Mouse (Mus musculus) left cerebral cortex, postnatal 4 days (tissue): Measurements from ENCODE around the gene Mitd1. TPM values are rescaled to one million over a fixed set of nuclear protein-coding genes. Genes with fewer than 3 reads are reported as not detected.

ENCODE experiments used
- DNase-seq: peaks from one replicate; pipeline ENCODE4 v3.0.0-alpha.2; 2022
- intact Hi-C: fragments of 180-260 bp; cut with DNase I; formaldehyde crosslinking; loops from one replicate; pipeline ENCODE4 v1.15.1; 2025
- total RNA-seq, 2 experiments: library from RNA; stranded (reverse); gene quantifications; 2 replicates each; pipeline ENCODE4 v1.2.3; 2021

The Mitd1 gene
- total RNA-seq: 10 to 100 TPM in 1 of 2 experiments, 1 to 10 TPM in 1; 9.6 to 10.4 TPM

DNA sequence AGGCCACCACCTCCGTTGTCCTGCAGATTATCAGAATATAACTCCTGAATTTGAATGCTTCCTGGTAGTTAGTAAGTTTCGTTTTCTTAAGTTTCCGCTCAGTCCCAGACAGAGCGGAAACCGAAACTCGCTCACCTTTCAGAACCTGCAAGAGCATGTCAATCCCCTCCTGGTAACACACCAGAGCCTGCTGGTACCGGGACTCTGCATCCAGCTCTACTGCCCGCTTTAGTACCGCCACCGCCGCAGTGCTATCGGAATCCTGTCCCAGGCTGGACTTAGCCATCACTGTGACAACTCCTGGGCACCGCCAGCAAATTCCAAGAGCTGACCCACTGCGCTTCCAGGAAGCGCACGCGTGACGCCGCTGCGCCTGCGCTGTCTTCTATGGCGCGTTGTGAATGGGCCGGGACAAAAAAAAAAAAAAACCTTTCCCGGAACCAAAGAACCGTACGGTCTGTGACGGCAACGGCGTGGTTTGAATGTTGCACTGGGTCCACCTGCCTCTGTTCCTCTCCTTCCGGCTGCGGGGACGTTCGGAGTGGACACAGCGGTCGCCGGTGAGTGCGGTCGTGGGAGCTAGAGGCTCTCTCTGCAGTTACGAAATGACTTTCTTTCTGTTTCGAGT lies at the start of gene Mitd1, which contains the start of gene Mrpl30:
Gene Mitd1 (minus strand): TSS at position 387 of the 628 bp plus-strand sequence.
Gene Mrpl30 (plus strand): TSS at position 453 of the 628 bp plus-strand sequence.
- DNase-seq: peak; percentile 85
- intact Hi-C loops: loop anchor here (5.0 kb wide), 1 partner anchor 107 kb away; the partner anchor contains the start of genes Eif5b and Txndc9

DNA sequence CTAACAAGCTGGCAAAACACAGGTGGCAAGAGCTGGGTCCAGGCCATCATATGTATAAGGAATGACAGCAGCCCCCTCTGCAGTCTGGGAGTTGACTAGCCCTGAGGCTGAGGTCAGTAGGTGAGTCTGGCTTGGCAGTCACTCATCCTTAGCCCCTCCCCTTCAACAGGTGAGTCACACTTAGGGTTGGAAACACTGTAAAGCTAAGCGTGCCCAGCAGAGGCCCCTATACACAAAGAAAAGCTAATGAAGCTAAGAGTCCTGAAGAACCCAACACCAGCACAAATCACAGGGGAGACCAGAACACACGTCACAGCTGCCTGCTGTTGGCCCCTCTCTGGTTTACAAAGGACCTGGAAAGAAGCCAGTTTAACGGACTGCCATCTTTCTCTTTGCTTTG lies 41.6 kb upstream of the Mitd1 start:
- intact Hi-C loops: no loop called here
- no peak for DNase-seq

DNA sequence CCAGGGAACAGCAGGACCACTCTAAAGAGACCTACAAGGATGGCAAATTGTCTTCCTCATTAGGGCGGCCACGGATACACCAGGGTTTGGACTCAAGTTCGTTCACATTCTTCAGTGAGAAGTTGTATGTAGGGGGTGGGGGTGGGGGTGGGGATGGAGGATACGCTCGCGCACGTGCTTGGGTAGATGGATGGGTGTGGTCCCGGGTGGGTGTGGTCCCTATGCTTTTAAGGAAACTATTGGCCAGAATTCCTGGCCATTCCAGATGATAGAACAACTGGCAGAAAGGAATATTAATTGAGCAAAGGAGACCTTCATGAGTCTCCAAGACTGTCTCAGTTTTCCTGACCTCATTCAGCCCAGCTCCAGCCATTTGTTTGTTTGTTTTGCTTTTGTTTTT lies 35.8 kb upstream of the Mitd1 start:
- intact Hi-C loops: no loop called here
- no peak for DNase-seq

DNA sequence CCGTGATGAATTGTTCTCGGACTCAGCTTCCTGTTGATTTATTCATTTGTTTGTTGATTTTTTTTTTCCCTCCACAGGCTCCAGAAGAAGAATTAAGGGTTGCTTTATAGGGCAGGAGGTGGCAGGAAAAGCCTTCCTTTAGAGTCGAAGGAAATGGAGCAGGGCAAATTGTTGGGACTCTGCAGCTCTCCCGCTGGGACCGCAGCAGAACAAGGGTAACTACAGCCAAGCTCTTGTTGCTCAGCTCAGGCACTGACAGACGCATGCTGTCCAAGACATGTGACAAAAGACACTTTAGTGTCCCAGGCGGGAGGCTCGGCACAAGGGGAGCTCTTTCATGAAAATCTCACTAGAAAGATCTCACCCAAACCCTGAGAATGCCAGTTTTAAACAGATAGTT lies 32.3 kb upstream of the Mitd1 start:
- intact Hi-C loops: no loop called here
- peak; percentile 15 for DNase-seq

DNA sequence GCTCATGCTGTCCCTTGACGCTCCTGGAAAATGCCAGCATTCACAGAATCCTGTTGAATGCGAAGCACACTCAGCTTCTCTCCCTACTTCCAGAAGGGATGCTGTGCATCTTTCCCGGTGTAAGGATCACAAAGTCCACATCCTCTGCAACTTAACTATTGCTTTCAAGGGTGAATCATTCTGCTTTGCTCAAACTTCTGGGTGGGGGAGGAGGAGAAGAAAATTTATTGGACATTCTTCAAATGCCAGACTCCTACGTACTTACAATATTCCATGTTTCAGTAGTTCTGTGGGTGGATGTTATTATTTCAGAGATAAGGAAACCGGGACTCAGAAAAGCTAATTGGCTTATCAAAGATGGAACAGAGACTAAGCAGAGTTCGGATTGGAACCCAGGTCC lies 27.9 kb upstream of the Mitd1 start:
- DNase-seq: no peak
- intact Hi-C loops: no loop called here

DNA sequence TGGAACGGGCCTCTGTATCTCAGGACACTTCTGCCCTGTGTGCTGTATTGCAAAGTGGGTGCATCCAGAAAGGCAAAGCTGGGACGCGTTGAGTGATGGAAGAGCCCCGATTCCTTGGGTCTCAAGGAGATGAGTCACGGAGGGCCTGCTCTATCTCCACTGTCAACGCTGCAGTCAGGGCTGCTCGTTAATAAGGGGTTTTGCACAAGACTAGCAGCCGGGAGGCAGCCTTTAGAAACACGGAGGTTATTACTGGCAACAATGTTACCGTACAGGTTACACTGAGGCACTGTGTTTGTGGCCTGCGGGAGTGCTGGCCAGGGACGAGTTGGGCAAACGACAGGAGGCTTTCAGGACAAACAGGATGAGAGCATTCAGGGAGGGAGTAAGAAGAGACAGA lies 27.5 kb upstream of the Mitd1 start:
- DNase-seq: no peak
- intact Hi-C loops: no loop called here

DNA sequence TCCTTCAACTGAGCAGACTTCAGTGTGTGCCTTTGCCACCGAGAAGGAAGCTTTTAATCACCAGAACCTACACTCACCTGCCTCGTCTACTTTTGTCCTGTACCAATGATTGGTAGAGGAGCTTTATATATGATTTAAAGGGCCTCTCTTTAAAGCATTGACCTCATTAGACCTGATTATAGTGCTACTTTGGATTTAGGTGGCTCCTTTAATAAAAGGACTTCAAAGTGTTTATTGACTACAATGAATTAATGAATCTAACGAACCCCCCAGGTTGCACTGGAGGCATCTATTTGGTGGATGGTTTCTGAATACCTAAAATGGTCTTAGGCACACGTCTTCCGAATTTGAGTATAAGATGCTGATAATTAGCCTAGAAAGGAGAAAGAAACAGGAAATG lies 26.2 kb upstream of the Mitd1 start, which contains the start of gene Lyg2:
Gene Lyg2 (minus strand): TSS at position 101 of the 400 bp plus-strand sequence.
- no peak for DNase-seq
- intact Hi-C loops: no loop called here

DNA sequence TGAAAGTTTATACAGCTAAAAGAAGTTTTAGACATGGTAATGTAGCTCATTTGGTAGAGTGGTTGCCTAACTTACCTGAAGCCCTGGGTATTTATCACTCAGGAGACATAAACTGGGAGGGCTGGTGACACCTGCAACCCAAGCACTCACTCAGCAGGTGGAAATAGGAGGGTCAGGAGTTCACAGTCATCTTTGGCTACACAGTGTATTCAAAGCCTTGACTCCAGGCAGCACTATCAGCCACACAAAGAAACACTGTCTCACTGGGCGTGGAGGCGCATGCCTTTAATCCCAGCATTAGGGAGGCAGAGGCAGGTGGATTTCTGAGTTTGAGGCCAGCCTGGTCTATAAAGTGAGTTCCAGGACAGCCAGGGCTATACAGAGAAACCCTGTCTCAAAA lies 22.5 kb upstream of the Mitd1 start:
- intact Hi-C loops: no loop called here
- DNase-seq: no peak

DNA sequence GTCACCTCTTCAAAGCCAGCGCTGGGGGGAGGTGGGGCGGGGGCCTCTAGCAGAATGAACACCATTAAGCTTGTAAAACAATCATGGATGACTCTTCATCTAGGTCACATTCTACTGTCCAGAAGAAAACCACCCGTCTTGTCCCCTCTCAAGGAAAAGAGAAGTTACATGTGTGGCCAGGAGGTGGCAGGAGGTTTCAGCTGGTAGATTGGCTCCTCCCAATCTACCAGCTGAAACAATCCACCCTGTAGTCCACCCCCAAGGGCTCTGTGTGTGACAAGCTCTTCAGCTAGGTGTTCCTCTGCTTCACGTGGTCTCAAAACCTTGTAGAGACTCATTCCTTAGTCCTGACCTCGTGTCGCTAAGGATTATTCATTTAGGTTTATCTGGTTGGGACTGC lies 13.0 kb upstream of the Mitd1 start:
- DNase-seq: peak; percentile 25
- intact Hi-C loops: no loop called here

DNA sequence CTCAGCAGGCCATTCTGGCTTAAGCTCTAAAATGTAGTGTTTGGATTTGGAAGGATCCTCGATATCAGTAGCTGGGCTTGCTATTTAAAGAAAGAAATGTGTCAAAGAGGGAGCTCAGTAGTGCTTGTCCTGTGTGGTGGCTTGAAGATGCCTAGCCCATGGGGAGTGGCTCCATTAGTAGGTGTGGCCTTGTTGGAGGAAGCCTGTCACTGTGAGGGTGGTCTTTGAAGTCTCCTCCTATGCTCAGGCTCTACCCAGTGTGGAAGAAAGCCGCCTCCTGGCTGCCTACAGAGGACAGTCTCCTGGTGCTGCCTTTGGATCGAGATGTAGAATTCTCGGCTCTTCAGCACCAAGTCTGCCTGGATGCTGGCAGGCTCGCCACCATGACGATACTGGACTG lies 10.1 kb upstream of the Mitd1 start:
- DNase-seq: no peak
- intact Hi-C loops: no loop called here

DNA sequence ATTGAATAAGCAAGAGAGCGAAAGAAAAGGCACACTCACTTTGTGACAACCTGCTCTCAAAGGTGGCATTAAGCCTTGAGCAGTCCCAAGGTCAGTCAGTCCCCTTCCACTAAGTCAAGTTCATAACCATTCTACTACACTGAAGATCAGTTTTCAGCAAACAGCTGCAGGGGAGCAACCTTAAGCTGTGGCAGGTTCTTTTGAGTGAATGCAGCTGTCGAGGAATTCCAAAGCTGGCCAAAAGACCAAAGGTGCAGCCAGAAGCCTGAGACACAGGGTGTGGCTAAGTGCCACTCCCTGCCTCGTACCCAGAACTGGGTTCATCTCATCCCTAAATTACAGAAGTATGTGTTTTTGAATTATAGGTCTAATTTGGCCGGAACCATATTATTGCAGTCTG lies 9.6 kb upstream of the Mitd1 start:
- no peak for DNase-seq
- intact Hi-C loops: no loop called here

DNA sequence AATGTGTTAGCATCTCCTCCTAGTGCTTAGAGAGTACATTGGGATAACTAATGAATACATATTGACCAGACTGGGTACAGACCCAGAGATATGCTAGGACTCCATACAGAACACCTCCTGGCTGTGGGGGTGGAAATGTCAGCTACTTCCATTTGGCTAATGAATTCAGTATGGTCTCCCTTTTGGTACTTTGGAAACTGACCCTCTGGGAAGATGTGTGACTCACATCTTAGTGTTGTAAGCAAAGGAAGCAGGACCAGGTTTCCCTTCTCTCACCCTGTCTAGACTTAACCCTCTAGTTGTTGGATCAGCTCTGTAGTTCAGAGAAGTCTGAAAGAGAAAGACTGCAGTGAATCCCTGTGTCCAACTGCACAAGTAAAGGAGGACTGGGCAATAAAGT lies 4.4 kb upstream of the Mitd1 start:
- no peak for DNase-seq
- intact Hi-C loops: loop anchor here (5.0 kb wide), 1 partner anchor 103 kb away; the partner anchor contains the start of genes Eif5b and Txndc9

DNA sequence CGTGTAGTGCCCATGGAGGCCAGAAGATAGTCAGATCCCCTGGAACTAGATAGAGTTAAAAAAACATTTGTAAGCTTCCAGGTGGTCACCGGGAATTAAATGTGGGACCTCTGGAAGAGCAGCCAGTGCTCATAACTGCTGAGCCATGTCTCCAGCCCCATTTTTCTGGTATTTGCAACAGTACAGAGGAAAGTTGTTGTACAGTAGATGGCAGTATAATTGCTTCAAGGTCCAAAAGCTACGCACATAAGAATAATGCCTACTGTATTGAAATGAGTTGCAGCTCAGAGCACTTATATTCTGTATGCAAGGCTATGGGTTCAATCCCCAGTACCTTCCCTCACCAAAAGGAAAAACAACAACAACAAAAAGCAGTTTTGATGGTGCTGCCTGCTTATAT lies 1.2 kb upstream of the Mitd1 start:
- DNase-seq: no peak
- intact Hi-C loops: loop anchor here (5.0 kb wide), 1 partner anchor 106 kb away; the partner anchor contains the start of genes Eif5b and Txndc9

DNA sequence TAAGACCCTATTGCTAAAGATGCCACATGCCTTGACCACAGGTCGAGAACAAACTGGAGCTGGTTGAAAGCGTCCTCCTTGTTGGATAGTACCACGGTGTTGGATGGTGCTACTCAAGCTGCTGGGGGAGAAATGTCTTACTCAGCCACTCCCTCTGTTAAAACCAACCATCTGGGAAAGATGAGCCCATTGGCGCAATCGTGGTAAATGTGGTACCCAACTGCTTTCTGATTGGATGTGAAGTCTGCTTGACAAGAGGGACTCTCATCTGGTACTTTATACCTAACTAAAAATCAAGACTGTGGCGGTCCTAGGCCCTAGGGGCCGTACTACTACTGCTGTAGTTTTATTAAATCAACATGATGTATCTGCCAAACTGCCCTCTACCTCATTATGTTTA lies 1.0 kb downstream of the Mitd1 start:
- intact Hi-C loops: no loop called here
- DNase-seq: no peak

DNA sequence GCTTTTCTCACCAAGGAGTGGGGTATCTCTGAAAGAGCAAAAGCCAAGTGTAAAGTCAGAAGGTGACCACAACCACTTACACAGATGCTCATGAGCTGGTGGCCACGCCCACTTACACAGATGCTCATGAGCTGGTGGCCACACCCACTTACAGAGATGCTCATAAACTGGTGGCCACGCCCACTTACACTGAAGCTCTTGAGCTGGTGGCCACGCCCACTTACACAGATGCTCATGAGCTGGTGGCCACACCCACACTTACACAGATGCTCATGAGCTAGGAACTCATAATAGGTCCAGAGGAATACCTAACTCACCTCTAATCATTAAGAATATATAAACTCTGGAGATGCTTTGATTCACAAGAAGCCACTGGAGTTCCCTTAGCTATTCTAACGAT lies 5.8 kb downstream of the Mitd1 start:
- DNase-seq: no peak
- intact Hi-C loops: no loop called here

DNA sequence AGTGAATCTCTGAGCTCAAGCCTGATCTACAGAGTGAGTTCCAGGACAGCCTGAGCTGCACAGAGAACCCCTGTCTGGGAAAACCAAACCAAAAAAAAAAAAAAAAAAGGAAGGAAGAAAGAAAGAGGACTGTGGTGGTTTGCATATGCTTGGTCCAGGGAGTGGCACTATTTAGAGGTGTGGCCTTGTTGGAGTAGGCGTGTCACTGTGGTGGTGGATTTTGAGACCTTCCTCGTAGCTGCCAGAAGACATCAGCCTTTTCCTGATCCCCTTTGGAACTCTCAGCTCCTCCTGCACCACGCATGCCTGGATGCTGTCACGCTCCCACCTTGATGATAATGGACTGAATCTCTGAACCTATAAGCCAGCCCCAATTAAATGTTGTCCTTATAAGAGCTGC lies 6.8 kb downstream of the Mitd1 start:
- no peak for DNase-seq
- intact Hi-C loops: no loop called here

DNA sequence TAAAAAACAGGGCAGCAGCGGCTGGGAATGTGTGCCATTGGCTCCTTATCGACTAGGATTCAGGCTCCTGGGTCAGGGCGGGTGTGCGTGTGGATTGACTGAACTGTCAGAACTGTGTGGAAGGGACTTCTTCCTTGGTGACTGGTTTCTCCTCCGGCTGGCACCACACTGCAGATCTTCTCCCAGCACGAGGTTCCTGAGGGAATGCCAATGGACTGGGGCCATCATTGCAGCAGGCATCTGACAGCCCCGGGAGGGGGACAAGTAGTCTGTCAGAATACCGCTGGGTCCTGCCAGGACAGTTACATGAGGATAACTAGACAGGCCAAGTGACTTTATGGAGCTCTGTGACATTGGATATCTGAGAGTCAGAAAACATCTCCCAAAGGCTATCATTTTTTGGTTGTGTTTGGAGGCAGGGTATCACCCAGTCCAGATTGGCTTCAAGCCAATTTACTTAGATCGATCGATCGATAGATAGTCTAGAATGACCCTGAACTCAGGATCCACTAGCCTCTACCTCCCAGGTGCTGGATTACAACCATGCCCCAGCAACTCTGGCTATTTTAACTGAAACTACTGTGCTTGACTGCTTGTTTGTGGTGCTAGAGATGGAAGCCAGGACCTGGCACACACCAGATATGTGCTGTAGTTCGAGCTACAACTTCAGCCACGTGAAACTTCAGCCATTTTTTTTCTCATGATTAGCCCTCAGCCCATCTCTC lies 12.3 kb downstream of the Mitd1 start:
- DNase-seq: no peak
- intact Hi-C loops: no loop called here

DNA sequence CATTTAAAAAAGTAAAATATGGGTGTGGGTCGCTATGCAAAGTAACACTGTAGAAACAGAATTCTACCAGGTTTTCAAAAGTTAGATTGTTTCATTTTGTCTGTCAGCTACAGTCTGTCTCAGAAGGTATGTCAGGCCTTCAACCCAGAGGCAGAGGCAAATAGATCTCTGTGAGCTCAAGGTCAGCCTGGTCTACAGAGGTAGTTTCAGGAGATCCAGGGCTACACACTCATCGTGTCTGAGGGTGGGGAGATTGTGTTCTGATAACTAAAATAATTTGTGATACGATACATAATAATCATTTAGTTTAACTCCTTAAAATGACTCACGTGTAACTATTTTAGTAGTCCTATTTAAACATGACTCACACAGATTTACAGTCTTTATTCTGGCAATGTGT lies 17.1 kb downstream of the Mitd1 start:
- intact Hi-C loops: no loop called here

DNA sequence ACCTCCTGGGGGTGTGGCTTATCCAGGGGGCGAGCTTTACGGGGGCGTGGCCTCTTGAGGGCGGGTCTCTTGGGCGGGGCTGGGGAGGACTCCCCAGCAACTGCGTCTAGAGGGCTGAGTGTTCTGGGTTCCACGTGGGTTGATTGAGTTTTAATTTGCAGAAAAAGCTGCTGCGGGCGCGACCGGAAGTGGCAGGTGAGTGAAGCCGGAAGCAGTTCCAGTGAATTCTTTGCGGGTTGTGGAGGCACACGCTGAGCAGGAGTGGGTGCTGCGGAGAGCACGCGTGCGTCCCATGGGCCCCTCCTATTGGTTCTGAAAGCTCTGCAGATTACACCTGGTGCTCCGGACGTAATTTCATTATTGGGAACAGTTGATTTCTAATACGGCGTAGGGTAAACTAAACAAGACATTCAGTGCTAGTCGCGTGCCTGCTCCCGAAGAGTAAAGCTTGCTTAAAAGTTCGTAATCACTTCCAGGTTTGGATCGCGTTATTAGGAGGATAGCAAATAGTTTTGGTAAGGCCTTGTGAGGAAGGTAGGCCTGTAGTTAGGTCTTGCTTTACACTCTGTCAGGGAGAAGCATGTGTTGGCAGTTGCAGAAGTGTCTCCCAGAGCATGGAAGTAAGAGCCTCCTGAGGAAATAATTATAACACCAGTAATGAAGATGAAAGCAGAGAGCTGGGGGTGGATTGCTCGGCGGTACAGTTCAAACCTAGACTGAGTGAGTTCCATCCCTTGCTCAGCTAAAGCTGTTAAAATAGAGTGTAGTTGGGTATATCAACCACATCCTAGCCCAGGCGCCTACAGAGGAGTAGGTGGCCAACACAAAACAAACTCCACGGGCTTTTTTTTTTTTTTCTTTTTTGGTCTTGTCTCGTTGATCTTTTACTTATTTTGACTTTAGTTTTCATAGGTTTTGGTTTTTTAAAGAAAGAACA lies 17.8 kb downstream of the Mitd1 start:
- peak; percentile 82 for DNase-seq
- intact Hi-C loops: no loop called here

More for the DNA sequence above, 17.1 kb downstream of the Mitd1 start:
- no peak for DNase-seq

DNA sequence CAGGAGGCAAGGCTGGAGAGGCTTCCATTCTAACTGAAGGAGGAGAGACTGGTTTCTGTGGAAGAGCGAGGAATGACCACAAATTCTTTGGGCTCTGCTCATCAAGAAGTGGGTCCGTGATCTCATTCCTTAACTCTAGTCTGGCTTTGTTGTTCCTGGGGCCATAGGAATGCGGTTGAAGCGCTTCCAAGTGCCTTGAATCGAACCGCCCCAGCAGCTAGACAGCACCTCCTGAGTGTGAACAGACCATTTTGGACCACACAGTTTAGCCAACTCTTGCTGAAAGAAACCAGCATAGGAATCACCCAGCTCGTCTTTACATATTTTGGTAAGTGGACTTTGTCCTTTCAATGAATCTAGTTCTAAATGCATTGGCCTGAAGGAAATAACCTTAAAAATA lies 18.5 kb downstream of the Mitd1 start, which contains the start of gene Lipt1:
Gene Lipt1 (plus strand): TSS at position 35 of the 400 bp plus-strand sequence.
- DNase-seq: no peak
- intact Hi-C loops: no loop called here

DNA sequence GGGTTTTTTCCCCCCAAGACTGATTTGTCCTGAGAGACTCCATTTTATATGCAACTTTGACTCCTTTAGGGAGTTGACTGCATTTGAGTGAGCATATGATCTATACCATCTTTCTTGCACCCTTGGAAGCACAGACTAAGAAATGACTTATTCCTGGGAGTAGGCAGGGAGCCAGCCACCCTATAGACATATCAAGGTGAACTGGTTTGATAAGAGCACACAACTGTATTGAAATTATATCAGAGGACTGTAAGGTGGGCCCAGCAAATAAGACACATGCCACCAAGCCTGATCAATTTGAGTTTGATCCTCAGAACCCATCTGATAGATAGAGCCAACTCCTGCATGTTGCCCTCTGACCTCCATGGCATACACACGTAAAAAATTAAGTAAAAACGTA lies 20.8 kb downstream of the Mitd1 start:
- DNase-seq: no peak
- intact Hi-C loops: loop anchor here (10.0 kb wide), 1 partner anchor 145 kb away; the partner anchor contains the start of gene 2010300C02Rik
